Comparison of ENCODE assay signal across 16 mouse cellular contexts in genomic region chr14:35027501-35028140, GRCm38 (mm10).
A peak's percentile ranks its signal among the peaks of the same experiment; 100 is the strongest.
DNase-seq lines count a peak whose midpoint lies in the region.
"Had no signal": no experiment of that assay in that cellular context is flagged by ENCODE, and none has a peak within 500 bp of the region (broad histone marks: within the 10 kb centered on the region; RNA-seq: fewer than 3 reads in every experiment).

No protein-coding gene starts in this region.

- peak; percentile 53 for DNase-seq in heart, adult 11 months
- no peak for DNase-seq in heart, postnatal 4 days
- peak; percentile 30 to 60 for DNase-seq in layer of hippocampus, postnatal 14 days (ENCODE audit: low spot score in 2 of 2)
- DNase-seq in layer of hippocampus, adult 9-10 months (ENCODE audit: low spot score) = no peak
- DNase-seq in right cerebral cortex, postnatal 4 days = peak; percentile 38
- DNase-seq in right cerebral cortex, adult 2 months (ENCODE audit: low spot score in 2 of 2) = no peak
- peak; percentile 34 for DNase-seq in retina, postnatal 1 day
- DNase-seq in ovary, postnatal 36 days (ENCODE audit: low spot score) = no peak
- DNase-seq: adrenal gland, adult 8-10 months; cerebellum, adult 8-10 months; embryo, embryonic 11 days; heart, adult 2 months; heart, postnatal 10 days; kidney, adult 11 months; kidney, postnatal 10 days; thymus, postnatal 25 days had no signal

Comparison
In these comparisons a context has a peak if more than half of its experiments do, and no peak if none do; other contexts are left out.
1. DNase-seq: peak in heart, adult 11 months (single experiment), layer of hippocampus, postnatal 14 days (2 of 2), right cerebral cortex, postnatal 4 days (single experiment) and retina, postnatal 1 day (single experiment); none in heart, postnatal 4 days (single experiment), layer of hippocampus, adult 9-10 months (single experiment), right cerebral cortex, adult 2 months (0 of 2) and ovary, postnatal 36 days (single experiment).